Mouse (Mus musculus): ENCODE results near the gene BC003965.
A peak's percentile ranks its signal among the peaks of the same experiment; 100 is the strongest.

BC003965 gene

DNA sequence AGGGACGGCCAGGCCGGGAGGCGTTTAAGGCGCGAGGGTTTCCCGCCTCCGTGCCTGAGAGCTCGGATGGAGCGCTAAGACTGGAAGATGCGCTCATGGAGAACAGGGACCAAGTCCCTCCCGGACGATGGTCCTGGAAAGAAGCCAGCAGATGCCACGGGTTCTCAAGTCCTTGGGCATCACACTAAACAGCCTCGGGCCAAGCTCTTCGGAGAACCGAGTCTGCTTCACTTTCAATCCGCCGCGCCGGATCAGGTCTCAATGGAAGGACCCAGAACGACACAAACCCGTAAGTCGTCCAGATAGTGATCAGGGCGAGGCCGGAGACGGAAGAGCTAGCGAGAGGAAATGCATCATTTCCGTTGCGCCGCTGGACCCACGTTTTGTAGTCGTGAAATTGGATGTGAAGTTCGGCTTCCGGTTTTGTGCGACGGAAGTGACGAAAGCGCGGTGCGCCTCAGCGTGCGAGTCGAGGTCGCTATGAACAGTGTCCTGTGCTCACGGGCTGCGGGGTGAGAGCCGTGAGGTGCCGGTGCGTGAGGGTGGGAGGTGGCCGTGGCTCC lies at the start of gene BC003965:
TSS of gene BC003965 (plus strand) at position 426 of the 563 bp plus-strand sequence.
- DNase-seq: peak; percentile 97 to 99

DNA sequence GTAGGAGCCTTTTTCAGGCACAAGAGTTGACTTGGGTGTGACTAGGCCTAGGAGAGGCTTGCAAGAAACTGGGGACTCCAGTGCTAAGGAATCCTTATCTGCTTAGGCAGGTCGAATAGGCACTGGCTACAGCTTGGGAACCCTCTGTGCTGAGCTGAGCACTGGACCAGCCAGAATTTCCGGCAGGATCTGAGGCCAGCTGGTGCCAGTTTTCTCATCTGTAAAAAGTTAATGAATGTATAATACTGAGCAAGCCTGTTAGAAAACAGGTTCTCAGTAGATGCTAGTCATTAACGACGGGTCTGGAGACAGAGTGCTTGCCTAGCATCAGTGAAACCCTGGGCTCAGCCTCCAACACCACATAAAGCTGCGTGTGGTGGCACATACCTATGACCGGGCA lies 48.7 kb upstream of the BC003965 start:
- DNase-seq: no peak

DNA sequence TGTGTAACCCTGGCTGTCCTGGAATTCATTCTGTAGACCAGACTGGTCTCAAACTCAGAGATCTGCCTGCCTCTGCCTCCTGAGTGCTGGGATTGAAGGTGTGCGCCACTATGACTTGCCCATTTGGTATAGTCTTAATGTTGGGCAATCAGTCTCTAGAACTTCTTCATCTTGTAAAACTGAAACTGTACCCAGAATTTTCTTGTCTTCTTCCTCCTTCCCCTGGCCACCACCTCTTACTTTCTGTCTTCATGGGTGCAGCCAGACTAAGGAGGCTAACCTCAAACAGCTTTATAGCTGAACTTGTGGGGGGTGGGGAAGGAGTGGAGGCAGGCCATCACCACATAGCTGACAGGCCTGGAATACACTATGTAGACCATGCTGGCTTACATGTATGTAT lies 45.6 kb upstream of the BC003965 start:
- DNase-seq: no peak

DNA sequence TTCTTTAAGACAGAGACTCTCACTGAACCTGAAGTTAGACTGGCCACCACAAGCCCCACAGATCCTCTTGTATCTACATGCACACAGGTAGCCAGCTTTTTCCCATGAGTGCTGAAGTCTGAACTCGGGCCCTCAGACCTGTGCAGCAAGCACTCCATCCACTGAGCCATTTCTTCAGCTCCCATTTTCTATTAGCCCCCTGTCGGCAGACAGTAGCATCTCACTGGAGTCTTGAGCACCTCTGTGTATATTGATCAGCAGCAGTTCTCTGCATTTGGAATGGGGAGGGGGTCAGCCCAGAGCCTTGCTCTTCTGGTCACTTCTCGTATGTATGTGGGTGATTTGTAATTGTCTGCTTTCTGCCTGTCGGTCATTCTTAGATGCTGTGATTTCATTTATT lies 44.4 kb upstream of the BC003965 start:
- DNase-seq: no peak

DNA sequence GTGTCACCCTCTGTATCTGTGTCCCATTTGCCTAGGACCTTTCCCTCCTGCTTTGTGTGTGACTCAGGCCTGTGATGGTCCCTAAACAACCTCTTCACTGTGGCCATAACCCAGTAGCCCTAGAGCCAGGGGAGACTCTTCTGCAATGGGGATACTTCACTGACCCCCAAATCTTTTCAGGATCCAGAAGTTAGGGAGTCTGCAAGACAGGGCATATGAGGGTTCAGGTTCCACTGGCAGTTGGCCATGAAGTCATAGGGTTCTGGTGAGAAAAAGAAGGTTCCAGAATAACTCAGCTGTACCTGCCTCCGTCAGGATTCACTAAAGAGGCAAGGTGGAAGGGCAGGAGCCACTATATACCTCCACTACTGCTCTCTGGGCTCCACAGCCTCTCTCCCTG lies 22.2 kb upstream of the BC003965 start, which contains the start of gene Ccdc154:
TSS of gene Ccdc154 (plus strand) at position 301 of the 400 bp plus-strand sequence.
- no peak for DNase-seq

DNA sequence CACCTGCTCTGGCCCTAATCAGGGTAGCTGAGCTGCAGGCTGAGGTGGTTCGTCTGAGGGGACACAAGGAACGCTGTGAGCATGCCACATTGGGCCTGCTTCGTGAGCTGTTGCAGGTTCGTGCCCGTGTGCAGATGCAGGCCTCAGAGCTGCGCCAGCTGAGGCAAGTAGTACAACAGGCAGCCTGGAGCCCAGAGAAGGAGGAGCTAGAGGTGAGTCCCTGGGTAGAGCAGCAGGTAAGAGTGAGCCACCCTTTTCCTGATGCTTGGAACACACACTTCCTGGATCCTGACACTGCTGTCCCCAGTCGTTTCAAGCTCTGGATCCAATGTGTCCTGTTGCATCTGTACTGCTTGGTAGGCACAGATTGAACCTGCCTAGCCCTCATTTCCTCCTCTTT lies 21.0 kb upstream of the BC003965 start:
- DNase-seq: no peak

DNA sequence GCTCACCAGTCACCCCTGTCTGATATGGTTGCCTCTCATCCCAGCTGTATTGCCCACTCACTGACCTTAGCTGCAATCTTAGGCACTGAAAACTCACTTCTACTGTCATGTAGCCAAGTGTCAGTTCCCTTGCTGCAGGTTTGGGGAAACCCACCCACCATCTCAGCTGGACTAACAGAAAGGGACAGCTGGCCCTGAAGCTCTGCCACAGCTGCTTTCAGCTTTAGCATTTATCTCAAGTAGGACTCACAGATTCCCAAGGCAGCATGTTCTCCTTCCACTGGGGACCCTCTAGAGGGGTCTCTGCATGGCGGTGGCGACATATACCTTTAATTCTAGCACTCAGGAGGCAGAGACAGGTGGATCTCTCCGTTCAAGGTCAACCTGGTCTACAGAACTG lies 19.6 kb upstream of the BC003965 start:
- DNase-seq: no peak

DNA sequence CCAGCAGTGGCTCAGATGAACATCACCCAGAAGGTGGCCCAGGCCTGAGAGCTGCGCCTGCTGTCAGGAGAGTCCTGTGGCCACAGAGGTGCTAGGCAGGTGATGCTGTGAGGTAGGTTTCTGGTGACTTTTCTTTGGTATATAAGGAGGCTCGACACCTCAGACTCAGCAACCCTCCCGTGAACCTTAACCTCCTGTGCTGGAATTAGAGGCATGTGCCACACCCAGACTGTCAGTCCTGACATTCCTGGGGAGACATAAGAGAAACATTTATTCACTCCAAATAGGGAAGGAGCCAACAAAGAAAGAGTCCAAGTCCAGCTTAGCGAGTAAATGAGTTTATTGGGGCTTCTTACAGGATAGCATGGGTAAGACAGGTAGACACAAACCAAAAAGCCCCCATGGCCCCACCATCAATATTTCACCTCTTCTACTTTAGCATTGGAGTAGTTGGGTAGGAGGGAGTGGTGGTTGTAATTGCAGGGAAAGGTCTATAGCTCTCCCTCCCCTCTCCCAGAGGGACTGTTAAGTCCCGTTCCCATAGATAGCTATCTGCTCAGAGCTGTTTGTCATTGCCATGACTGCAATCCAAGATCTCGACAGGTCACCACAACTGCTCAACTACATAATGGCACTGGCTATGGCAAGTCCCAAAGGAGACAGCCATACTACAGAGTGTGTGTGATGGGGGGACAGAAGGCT lies 18.2 kb upstream of the BC003965 start:
- DNase-seq: no peak

DNA sequence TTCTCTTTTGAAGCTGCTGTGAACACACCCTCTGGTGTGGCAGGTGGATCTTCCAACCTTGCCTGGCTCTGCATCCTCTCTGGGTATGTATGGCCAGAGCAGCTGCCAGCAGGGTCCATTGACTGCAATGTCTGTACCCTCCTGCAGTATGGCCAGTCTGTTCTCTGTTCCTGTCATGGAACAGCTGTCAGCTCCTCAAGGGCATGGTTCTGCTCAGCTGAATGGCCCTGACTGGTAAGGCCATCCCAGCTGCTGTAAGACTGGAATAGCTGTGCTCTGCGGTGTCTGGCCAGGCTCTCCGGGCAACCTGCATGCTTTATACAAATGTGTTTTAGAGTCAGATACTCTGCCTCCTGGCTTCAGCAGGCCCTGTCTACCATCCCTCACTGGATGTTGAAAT lies 14.6 kb upstream of the BC003965 start:
- DNase-seq: no peak

DNA sequence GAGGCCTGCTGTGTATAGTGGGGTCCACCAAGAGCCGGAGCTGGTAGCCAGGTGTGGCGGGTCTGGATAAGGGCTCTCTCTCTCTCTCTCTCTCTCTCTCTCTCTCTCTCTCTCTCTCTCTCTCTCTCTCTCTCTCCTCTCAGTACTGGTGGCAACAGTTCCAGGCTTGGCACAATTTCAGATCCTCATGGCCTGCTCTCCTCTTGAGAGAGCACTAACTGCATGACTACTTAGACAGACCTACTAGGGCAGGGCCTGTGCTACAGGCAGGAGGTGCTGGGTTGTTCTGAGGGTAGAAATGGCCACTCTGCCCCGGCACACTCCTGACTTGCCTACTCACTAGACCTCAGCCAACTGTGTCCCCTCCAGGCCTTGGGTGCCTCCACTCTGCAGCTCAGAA lies 11.8 kb upstream of the BC003965 start:
- no peak for DNase-seq

DNA sequence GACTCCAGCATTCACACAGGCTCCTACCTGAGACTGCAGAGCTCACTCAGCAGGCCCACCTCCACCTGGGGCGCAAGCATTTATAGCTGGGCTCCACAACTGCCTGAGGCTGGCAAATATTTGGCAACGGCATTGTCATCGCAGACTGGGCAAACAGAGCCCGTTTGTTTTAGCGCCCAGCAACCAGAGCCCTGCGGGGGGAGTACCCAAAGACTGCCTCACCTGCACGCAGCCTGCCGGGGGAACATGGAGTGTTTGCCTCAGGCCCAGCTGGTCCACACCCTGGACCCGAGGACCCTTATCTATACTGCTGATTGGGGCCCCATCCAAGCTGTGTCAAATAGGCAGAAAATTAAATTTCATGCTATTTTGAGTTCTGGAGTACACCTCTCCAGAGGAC lies 8.9 kb upstream of the BC003965 start, which contains the start of gene Gm38655:
TSS of gene Gm38655 (minus strand) at position 61 of the 400 bp plus-strand sequence.
- no peak for DNase-seq

DNA sequence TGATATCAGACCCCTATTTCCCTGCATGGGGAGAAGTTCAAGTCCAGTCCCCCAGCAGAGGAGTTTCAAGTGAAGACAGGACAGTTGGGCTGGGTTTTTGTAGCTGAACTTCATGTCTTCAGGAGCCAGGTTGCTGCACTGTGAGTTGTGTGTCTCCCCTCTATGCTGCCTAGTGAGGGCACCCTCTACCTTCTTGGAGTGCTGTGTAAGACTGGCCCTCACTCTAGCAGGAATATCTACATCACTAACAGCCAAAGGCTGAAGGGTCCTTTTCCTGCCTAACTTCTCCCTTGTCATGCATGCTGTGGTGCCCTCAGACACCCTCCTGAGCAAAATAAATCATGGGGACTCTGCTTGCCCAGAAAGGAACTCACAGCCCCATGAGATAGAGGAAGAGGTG lies 1.1 kb upstream of the BC003965 start:
- DNase-seq: peak in 1 of 2 experiments; percentile 24

DNA sequence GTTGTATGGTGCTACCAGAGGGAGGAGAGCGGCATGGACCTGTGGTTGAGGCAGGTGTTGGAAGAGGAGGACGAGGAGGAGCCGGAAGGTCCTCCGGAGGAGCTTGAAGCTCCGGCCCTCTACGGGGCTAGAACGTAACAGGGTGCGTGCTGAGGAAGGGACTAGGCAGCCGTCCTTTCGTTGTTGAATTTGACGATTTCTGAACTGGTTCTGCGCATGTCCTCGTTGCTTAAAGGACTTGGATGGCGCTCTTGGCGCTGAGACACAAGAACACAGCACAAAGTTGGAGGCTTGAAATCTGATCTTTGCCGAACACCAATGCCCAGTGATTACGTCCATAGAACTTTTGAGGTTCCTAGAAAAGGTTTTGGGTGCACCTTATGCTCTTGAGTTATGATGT lies 607 bp downstream of the BC003965 start:
- DNase-seq: no peak

DNA sequence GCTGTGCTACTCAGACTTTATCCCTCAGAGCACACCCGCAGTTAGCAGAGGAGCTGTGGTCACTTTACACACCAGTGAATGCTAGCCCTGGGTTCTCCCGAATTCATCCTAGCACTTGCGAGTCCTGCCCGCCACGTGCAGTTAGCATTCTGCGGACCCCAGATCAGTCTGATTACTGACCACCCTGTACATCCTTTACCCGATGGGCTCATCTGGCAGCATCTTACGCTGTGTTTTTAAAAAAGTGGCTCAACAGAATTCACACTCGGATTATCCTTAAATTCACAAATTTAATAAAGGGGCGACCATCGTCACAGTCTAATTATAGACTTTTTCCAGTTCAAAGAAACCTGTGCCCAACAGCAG lies 3.4 kb downstream of the BC003965 start:
- DNase-seq: no peak

DNA sequence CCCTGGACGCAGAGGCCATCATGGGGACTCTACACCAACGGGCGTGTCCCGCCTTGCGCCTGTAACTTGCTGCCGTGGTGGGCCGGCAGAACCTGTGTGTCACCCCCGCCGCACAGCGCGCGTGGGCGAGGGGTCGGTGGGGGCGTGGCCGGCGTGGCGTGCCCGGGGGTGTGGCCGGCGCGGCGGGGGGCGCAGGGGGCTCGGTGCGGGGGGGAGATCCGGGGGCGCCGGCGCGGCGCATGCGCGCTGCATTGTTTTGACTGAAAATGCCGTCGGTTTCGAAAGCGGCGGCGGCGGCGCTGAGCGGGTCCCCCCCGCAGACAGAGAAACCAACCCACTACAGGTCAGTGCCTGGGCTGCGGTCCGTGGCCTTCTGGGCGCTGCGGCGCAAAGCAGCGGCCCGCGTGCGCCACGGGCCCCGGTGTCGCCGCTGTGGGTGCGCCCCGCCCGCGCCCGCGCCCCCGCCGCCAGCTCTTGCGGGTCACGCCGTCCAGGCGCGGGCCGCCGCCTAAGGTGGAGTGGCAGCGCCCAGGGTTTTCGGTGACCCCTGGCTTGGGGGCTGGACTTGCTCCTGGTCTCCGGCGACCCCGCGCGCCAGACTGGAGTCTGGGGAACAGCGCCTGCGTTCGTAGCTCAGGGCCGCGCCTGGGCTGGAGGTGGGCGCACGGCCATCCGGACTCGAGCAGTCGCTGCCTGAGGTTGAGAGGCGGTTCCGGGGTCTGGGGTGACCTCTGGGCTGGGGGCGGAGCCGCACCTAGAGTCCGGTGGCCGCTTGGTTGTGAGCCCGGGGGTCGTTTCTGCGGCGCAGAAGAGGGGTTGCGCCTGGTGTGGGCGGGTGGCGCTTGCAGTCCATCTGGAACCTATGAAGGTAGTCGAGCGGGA lies 4.0 kb downstream of the BC003965 start, which contains the start of gene Unkl:
TSS of gene Unkl (plus strand) at position 248 of the 882 bp plus-strand sequence.
- DNase-seq: peak; percentile 31 to 77

DNA sequence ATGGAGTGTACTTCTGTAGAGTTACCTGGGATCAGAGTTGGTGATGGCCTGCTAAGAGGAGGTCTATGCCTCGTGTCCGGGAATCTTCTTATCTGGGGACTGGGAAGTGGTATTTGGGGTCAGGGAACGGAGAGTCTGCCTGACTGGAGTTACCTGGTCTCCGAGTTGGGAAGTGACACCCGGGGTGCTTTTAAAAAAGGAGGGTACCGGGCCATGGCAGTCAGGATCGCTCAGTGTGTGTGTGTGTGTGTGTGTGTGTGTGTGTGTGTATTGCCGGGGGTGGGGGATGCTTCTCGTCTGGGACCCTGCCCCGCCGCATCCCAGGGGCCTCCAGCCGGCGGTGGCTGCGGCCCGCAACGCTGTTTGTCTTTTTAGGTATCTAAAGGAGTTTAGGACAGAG lies 4.7 kb downstream of the BC003965 start:
- no peak for DNase-seq

DNA sequence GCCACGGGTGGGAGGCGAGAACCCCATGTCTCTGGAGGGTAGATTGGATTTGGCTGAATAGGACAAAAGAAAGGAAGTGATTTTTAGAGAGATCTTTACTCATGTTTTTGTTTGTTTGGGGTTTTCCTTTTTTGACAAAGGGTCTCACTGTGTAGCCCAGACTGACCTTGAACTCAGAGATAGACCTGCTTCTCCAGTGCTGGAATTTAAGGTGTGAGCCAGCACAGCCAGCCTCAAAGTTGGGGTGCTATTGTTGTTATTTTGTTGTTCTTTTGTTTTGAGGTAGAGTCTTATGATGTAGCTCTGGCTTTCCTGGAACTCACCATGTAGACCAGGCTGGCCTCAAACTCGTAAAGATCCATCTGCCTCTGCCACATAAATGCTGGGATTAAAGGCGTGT lies 18.0 kb downstream of the BC003965 start:
- DNase-seq: no peak

DNA sequence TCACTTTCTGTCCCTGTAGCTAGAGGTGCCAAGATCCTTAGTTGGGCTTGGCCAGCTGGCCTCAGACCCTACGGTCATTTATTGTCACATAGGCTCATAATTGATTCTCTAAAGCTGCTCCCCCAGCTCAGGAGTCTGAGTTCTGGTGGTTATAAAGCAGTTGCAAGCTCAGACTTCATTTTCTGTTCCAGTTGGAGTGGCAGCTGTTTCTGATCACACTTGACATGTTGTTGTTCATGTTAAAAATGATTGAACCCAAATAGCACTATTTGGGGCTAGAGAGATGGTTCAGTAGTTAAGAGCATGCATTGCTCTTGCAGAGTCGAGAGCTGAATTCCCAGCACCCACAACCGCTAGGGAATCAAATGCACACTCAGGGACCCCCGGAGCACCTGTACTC lies 25.7 kb downstream of the BC003965 start:
- DNase-seq: no peak

DNA sequence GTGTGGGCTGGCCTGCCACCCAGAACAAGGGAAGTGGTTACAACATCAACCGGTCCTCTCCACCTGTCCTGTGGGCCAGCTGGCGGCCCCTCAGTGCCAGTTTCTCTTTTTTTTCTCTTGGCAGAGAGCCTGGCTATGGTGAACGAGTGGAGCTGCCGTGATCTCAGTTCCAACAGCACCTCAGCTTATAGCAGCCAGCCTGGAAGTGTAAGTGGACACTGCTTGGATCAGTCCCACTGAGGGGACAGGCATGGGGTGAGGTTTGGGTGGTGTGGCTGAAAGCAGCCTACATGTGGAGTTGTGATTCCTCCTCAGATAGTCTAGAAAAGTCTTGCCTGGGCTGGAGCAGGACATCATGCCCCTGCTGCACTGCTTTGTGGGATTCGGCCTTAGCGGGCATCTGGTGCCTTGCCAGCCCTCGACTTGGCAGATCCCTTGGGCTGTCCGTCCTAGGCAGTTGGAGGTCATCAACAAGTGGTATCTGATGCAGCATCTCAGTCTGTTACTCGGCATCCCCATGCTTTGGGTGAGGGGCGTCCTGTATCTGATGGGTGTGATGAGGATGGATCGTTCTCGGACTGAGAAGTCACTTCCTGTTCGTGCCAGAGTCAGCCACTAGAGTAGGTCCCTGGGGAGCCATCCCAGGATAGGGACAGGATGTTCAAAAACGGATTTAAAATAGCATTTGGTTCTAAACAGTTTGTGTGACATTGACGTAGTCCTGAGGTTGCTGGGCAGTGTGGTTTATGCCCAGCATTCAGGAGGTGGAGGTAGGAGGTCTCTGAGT lies 26.5 kb downstream of the BC003965 start:
- peak; percentile 78 to 80 for DNase-seq

DNA sequence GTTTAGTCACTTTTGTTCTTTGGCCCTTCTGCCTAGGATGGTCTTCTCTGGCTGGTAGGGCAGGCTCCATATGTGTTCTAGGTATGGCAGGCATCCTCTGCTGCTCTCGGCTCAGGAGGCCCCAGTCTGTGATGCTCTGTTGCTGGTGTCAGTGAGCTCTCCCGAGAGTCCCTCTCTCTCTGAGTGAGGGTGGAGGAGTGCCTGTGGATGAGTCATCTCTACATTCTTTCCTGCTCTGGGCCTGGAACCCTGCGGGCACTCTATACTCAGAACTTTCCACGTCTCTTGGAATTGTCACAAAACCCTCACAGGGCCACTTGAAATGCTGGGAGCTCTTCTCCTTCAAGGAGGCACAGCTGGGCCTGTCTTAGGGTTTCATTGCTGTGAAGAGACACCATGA lies 27.4 kb downstream of the BC003965 start:
- DNase-seq: peak; percentile 22 to 26

DNA sequence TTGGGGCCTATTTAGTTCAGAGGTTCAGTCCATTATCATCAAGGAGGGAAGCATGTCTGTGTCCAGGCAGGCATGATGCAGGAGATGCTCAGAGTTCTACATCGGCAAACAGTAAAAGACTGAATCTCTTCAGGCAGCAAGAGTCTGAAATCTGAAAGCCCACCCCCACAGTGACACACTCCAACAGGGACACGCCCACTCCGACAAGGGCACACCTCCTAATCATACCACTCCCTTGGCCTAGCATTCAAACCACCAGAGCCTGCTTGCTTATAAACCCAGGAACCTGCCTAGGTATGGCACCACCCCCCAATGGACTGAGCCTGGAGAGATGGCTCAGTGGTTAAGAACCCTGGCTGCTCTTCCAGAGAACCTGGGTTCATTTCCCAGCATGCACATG lies 31.1 kb downstream of the BC003965 start:
- DNase-seq: no peak

DNA sequence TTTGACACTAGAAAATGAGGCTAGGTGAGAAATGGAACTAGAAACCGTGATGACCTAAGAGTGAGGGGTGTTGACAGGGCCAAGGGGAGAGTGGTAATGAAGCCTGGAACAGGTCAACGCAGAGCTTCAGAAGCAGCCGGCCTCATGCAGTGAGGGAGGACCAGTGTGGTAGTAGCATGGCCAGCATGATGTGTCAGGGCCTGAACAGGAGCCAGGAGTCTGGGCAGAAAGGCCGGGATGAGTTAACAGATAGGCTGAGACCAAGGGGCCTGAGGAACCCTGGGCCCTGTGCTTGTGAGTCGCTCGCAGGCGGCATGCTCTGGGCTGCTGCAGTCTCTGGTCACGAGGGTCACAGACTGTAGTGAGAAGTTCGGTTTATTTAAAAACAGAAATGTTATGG lies 34.6 kb downstream of the BC003965 start:
- peak; percentile 45 to 51 for DNase-seq
